Mouse (Mus musculus): ENCODE measurements around the gene 5430402E10Rik. TPM values are rescaled to one million over a fixed set of nuclear protein-coding genes. Genes with fewer than 3 reads are reported as not detected.

Gene 5430402E10Rik
- not detected for polyA plus RNA-seq (2014; fragmentation: Illumina TruSeq; extraction: RNeasy Lipid Tissue Mini Kit (QIAGEN cat#74804); ENCODE audit: low read depth, low replicate concordance)

DNA sequence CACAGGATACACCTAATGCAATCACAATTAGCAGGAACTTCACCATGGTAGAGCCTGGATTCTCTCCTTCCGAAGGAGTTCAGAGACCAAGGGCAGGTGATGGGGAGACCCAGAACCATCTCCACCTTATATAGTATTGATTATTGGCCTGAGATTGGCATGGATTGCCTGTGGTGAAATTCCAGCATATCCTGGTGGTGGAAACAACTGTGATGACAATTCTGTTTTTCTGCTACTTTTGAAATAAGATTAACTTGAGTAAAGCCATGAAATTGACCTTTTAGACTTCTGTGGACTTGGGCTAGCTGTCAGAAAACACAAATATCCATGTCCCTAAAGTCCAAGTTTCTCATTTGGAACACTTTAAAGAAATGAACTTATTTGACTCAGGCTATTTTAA is at the start of gene 5430402E10Rik:
Gene 5430402E10Rik, minus strand, starts transcription at position 101 of the 400 bp plus-strand sequence.

Other genes with a start within 250 kb of the 5430402E10Rik start
- 13.9 TPM for gene Prkx, start 128.8 kb downstream of the 5430402E10Rik start, polyA plus RNA-seq (2014; fragmentation: Illumina TruSeq; extraction: RNeasy Lipid Tissue Mini Kit (QIAGEN cat#74804); ENCODE audit: low read depth, low replicate concordance)
- gene Pbsn, start 71.4 kb downstream of the 5430402E10Rik start, polyA plus RNA-seq (2014; fragmentation: Illumina TruSeq; extraction: RNeasy Lipid Tissue Mini Kit (QIAGEN cat#74804); ENCODE audit: low read depth, low replicate concordance), result not detected
- gene Gm14744, start 60.3 kb downstream of the 5430402E10Rik start, polyA plus RNA-seq (2014; fragmentation: Illumina TruSeq; extraction: RNeasy Lipid Tissue Mini Kit (QIAGEN cat#74804); ENCODE audit: low read depth, low replicate concordance), result not detected
- gene Obp1a, start 166.3 kb upstream of the 5430402E10Rik start, polyA plus RNA-seq (2014; fragmentation: Illumina TruSeq; extraction: RNeasy Lipid Tissue Mini Kit (QIAGEN cat#74804); ENCODE audit: low read depth, low replicate concordance), result not detected
- gene Gm5938, start 200.4 kb upstream of the 5430402E10Rik start, polyA plus RNA-seq (2014; fragmentation: Illumina TruSeq; extraction: RNeasy Lipid Tissue Mini Kit (QIAGEN cat#74804); ENCODE audit: low read depth, low replicate concordance), result not detected